Mouse (Mus musculus): ENCODE data around the gene Fam184a. TPM values are rescaled to one million over a fixed set of nuclear protein-coding genes. Genes with fewer than 3 reads are reported as not detected.
"Not testable (repeated sequence)": the region's sequence is repeated elsewhere in the genome, so short reads cannot be mapped to it uniquely, and the experiment has no call there.

Fam184a gene
- polyA plus RNA-seq, 1 experiment from 2014 or later: 10.3 TPM

DNA sequence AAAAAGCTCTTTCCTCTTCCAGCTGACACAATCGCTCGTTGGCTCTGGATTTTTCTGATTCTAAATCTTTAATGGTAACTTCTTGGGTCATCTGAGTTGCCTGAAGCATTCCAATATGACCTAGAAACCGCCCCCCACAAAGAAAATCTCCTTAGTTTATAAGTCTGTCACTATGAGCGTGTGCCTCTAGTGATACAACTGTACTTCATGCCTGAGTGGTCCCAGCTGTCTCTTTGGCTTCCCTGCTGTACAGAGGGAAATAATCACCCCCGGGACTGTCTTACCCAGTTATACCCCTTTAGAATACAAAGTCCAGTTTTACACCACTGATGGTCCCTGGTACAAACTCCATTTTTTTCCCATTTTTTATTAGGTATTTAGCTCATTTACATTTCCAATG lies 56.2 kb downstream of the Fam184a start:
- POLR2A ChIA-PET: no interaction called here
- CTCF ChIA-PET: no interaction called here
- ATAC-seq: no peak

DNA sequence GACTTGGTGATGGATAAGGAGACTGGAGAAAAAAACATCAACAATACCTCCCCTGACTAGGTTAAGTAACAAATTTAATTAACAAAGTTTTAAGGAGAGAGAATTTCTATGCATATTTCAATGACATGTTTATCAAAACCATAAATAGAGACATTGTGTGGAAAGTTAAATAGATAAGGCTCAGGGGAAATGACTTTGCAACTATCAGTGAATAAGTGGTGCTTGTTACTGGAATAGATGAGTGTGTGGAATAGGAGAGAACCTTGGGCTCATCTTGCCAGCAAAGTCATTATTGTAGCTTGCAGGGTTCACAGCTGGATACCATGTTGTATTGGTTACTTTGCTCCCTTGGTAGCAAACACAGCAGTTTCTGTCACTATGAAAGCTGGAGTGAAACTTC lies 59.7 kb downstream of the Fam184a start:
- ChIA-PET POLR2A (no interaction called here), CTCF (interaction anchor here (1.9 kb wide), 1 partner anchor 11 kb away, joined by 5 read pairs; no protein-coding TSS in a partner anchor)
- DNase-seq (ENCODE audit: low read depth, low spot score) (no peak), ATAC-seq (no peak)
- in situ Hi-C loops (cut with MboI; ENCODE audit: low pct_unique_long_range_greater_than_20kb): no loop called here
- TF ChIP-seq CTCF (IDR thresholded peaks at IDR 0.05): no peak
- H3K27me3 ChIP-seq: peaks cover 6% of the 10 kb centered on the region

More for the DNA sequence above, 56.2 kb downstream of the Fam184a start:
- no peaks in the 10 kb centered on the region for H3K27me3 ChIP-seq
- in situ Hi-C loops (cut with MboI; ENCODE audit: low pct_unique_long_range_greater_than_20kb): no loop called here
- no peak for DNase-seq (ENCODE audit: low read depth, low spot score)
- no peak for TF ChIP-seq CTCF (IDR thresholded peaks at IDR 0.05)

GRCm38 (mm10) chr10:53688952-53689584 lies 61.9 kb downstream of the Fam184a start:
- in situ Hi-C loops (cut with MboI; ENCODE audit: low pct_unique_long_range_greater_than_20kb): no loop called here
- H3K27me3 ChIP-seq: peaks cover 6% of the 10 kb centered on the region
- no peak for DNase-seq (ENCODE audit: low read depth, low spot score)
- ATAC-seq: no peak
- no peak for TF ChIP-seq CTCF (IDR thresholded peaks at IDR 0.05)
- POLR2A ChIA-PET: no interaction called here
- CTCF ChIA-PET: interaction anchor here (0.8 to 1.9 kb wide), 3 partner anchors 9 to 63 kb away, joined by 3 to 5 read pairs (median 4); no protein-coding TSS in a partner anchor

DNA sequence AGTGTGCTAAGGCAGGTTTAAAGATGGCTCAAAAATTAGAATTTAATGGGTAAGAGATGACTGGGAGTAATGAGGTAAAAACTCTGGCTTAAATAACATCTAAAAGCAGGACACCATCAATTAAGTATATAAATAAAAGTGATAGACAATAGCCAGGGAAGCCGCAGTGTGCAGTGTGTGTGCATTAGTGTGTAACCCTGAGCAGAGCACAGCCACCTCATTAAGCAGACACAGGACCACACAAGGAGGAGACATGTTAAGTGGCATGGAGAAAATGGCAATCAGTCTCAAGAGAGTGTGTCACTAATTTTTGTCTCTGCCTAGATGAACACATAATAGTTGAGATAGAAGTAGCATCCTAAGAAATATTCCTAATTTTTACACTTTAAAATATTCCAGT lies 62.4 kb downstream of the Fam184a start:
- DNase-seq (ENCODE audit: low read depth, low spot score) (no peak), ATAC-seq (no peak)
- in situ Hi-C loops (cut with MboI; ENCODE audit: low pct_unique_long_range_greater_than_20kb): no loop called here
- no peak for TF ChIP-seq CTCF (IDR thresholded peaks at IDR 0.05)
- H3K27me3 ChIP-seq: peaks cover 6% of the 10 kb centered on the region
- ChIA-PET CTCF (no interaction called here), POLR2A (no interaction called here)

GRCm38 (mm10) chr10:53687888-53688287 lies 63.0 kb downstream of the Fam184a start:
- TF ChIP-seq CTCF (IDR thresholded peaks at IDR 0.05): no peak
- in situ Hi-C loops (cut with MboI; ENCODE audit: low pct_unique_long_range_greater_than_20kb): no loop called here
- ChIA-PET POLR2A (no interaction called here), CTCF (no interaction called here)
- peaks cover 6% of the 10 kb centered on the region for H3K27me3 ChIP-seq
- peak; percentile 72 for ATAC-seq
- DNase-seq (ENCODE audit: low read depth, low spot score): no peak

DNA sequence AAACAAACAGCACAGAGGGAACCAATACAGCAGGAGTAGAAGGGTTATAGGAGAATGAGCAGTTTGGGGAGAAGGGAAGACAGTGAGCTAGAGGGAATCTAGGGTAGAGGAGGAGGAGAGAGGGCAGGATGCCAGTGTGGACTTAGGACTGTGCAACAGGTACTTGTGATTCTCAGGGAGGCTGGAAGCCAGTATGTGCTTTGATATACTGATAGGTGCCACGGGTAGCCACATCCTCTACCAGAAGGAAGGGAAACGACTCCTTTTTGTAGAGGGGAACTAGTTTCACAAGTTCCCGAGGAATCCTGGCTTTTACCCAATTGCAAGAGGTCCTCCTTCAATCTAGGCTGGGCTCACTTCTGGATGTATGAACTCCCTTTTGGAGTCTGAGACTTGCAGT lies 65.1 kb downstream of the Fam184a start:
- DNase-seq (ENCODE audit: low read depth, low spot score) (no peak), ATAC-seq (no peak)
- no peak for TF ChIP-seq CTCF (IDR thresholded peaks at IDR 0.05)
- in situ Hi-C loops (cut with MboI; ENCODE audit: low pct_unique_long_range_greater_than_20kb): no loop called here
- ChIA-PET POLR2A (no interaction called here), CTCF (interaction anchor here (0.8 kb wide), 1 partner anchor 31 kb away, joined by 3 read pairs; no protein-coding TSS in a partner anchor)
- H3K27me3 ChIP-seq: peaks cover 6% of the 10 kb centered on the region

GRCm38 (mm10) chr10:53683226-53683625 lies 67.7 kb downstream of the Fam184a start:
- CTCF ChIA-PET: interaction anchor here (1.0 kb wide), 1 partner anchor 20 kb away, joined by 3 read pairs; no protein-coding TSS in a partner anchor
- in situ Hi-C loops (cut with MboI; ENCODE audit: low pct_unique_long_range_greater_than_20kb): no loop called here
- H3K27me3 ChIP-seq: peaks cover 6% of the 10 kb centered on the region
- DNase-seq (ENCODE audit: low read depth, low spot score): no peak
- TF ChIP-seq CTCF (IDR thresholded peaks at IDR 0.05): no peak
- ATAC-seq: no peak
- POLR2A ChIA-PET: no interaction called here

GRCm38 (mm10) chr10:53679690-53680557 lies 71.0 kb downstream of the Fam184a start:
- in situ Hi-C loops (cut with MboI; ENCODE audit: low pct_unique_long_range_greater_than_20kb): no loop called here
- ChIA-PET CTCF (interaction anchor here (1.5 kb wide), 1 partner anchor 10 kb away, joined by 5 read pairs; no protein-coding TSS in a partner anchor), POLR2A (no interaction called here)
- TF ChIP-seq CTCF (IDR thresholded peaks at IDR 0.05): no peak
- ATAC-seq: no peak
- H3K27me3 ChIP-seq: no peaks in the 10 kb centered on the region
- DNase-seq (ENCODE audit: low read depth, low spot score): no peak

- CTCF ChIA-PET: interaction anchor here (1.1 kb wide), 1 partner anchor 68 kb away, joined by 3 read pairs; no protein-coding TSS in a partner anchor
- no peak for TF ChIP-seq CTCF (IDR thresholded peaks at IDR 0.05)
- in situ Hi-C loops (cut with MboI; ENCODE audit: low pct_unique_long_range_greater_than_20kb): no loop called here
- H3K27me3 ChIP-seq: peaks cover 2% of the 10 kb centered on the region
- DNase-seq (ENCODE audit: low read depth, low spot score) (no peak), ATAC-seq (no peak)
- POLR2A ChIA-PET: no interaction called here
Measured at GRCm38 (mm10) chr10:53661788-53662187, 89.1 kb downstream of the Fam184a start.

GRCm38 (mm10) chr10:53654239-53654638 lies 96.7 kb downstream of the Fam184a start:
- CTCF ChIA-PET: interaction anchor here (0.8 to 1.6 kb wide), 3 partner anchors 9 to 56 kb away, joined by 3 to 6 read pairs (median 3); no protein-coding TSS in a partner anchor
- DNase-seq (ENCODE audit: low read depth, low spot score); POLR2A ChIA-PET; ATAC-seq; H3K27me3 ChIP-seq; in situ Hi-C loops (cut with MboI; ENCODE audit: low pct_unique_long_range_greater_than_20kb): not testable (repeated sequence)
- TF ChIP-seq CTCF (IDR thresholded peaks at IDR 0.05): peak; percentile 48

DNA sequence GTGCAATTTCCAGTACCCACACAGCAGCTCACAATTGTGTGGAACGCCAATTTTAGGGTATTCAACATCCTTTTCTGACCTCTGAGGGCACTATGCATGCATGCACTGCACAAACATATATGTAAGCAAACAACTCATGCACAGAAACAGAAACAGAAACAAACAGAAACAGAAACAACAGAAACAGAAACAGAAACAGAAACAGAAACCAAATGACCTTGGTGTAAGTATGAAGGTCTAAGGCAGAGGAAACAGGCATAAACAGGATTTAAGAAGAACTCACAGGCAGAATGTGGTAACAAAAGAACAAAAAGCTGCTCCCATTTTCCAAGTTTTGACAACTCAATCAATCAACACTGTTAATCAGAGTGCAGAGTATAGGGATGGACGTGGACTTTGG lies 100.2 kb downstream of the Fam184a start:
- POLR2A ChIA-PET: no interaction called here
- TF ChIP-seq CTCF (IDR thresholded peaks at IDR 0.05): no peak
- peaks cover 5% of the 10 kb centered on the region for H3K27me3 ChIP-seq
- ATAC-seq (no peak), DNase-seq (ENCODE audit: low read depth, low spot score) (no peak)
- CTCF ChIA-PET: interaction anchor here (2.8 kb wide), 1 partner anchor 9 kb away, joined by 11 read pairs; no protein-coding TSS in a partner anchor
- in situ Hi-C loops (cut with MboI; ENCODE audit: low pct_unique_long_range_greater_than_20kb): no loop called here
